ENCODE assay signal across 15 mouse cellular contexts in the genomic region with DNA sequence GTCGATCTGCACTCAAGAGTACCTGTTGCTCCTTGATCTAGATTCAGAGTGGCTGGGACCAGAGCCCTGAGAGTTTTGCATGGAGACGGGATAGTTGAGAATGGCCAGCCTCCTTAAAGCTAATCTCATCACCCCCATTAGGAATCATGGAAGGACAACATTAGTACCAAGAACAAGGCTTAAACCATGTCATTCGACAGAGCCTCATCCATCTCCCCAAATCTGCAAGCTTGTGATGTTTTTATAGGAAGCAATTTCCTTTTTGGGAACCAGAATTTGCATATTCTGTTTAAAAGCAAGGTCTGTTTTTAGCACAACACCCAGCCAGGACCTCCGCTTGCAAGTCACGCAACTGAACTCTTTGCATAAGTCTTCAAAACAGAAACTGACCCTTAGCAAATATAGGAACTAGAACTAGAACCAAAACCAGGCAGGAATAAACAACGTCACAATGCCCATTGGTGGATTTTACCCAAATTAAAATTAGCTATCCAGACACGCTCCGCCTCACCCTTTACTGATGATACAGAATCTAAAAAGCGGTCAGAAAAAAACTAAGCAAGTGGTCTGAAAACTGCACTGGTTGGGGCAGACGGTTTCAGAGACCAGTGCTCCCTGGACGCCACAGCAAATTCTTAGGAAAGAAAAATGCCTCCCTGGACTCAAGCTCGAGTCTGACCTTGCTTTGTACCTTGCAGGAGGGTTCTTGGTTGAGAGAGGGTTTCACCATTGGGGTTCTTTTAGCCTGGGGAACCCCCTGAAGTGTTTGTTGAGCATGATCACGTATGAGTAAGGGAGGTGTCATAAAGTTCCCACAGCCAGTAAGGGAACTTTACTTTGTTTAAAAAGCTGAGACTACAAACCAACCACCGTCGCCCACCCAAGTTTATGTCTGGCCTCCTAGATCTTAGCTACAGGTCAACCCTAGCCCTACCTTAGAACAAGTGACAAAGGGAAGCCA. TPM values are rescaled to one million over a fixed set of nuclear protein-coding genes. Genes with fewer than 3 reads are reported as not detected.
DNase-seq lines count a peak whose midpoint lies in the region; ATAC-seq and TF ChIP-seq lines count a peak whose summit lies in the region.
"Had no signal": no experiment of that assay in that cellular context is flagged by ENCODE, and none has a peak within 500 bp of the region (broad histone marks: within the 10 kb centered on the region; RNA-seq: fewer than 3 reads in every experiment).

No protein-coding gene starts in this region.

- DNase-seq in lung, postnatal 25 days (ENCODE audit: low spot score) = peak; percentile 33
- DNase-seq in lung, adult 18-20 months = no peak
- peak; percentile 63 to 74 for DNase-seq in spleen, postnatal 36 days (ENCODE audit: low spot score in 2 of 2)
- no peak for DNase-seq in left cerebral cortex, adult 9 months (ENCODE audit: low spot score in 2 of 2)
- DNase-seq in heart, postnatal 25 days (ENCODE audit: low spot score) = no peak
- DNase-seq: cerebellum, postnatal 10 days; heart, postnatal 14 days; right cerebral cortex, postnatal 14 days had no signal

- WGBS in macrophage (ENCODE audit: missing documents) = 48% methylated on average over 15 of the region's 15 CpGs

- H3K4me1 ChIP-seq in bone marrow macrophage, adult 2 months (ENCODE audit: control insufficient read depth, insufficient read depth, low read length) = peaks cover 37% of the 10 kb centered on the region
- H3K4me1 ChIP-seq: embryonic facial prominence, embryonic 12.5 days; forebrain, embryonic 10.5 days; kidney, embryonic 15.5 days had no signal

- TF ChIP-seq POLR2A in bone marrow macrophage, adult 2 months (IDR thresholded peaks at IDR 0.05; ENCODE audit: borderline replicate concordance, low read depth, low read length) = no peak

- intact Hi-C loops in heart, postnatal 25 days (cut with DNase I) = no loop called here

- no peak for ATAC-seq in frontal cortex, adult (ENCODE audit: low TSS enrichment)

- H3K79me2 ChIP-seq in macrophage (ENCODE audit: inconsistent target) = peaks cover 80% of the 10 kb centered on the region

- no peak overlapping the region for H3K4me3 ChIP-seq in bone marrow macrophage, adult 2 months (ENCODE audit: insufficient read depth, low read length)
- no peak overlapping the region for H3K4me3 ChIP-seq in macrophage (ENCODE audit: inconsistent target)
- H3K4me3 ChIP-seq: embryonic facial prominence, embryonic 12.5 days; forebrain, embryonic 10.5 days; heart, adult 2 months; kidney, embryonic 15.5 days had no signal

- TF ChIP-seq CTCF in bone marrow macrophage, adult 2 months (IDR thresholded peaks at IDR 0.05; ENCODE audit: low read depth, low read length) = no peak

- peaks cover 13% of the 10 kb centered on the region; the same call in 1 of the 2 replicates for H3K36me3 ChIP-seq in macrophage (ENCODE audit: inconsistent target)
- H3K36me3 ChIP-seq: embryonic facial prominence, embryonic 12.5 days; forebrain, embryonic 10.5 days; kidney, embryonic 15.5 days had no signal

- H3K27ac ChIP-seq in bone marrow macrophage, adult 2 months (ENCODE audit: insufficient read depth, low read depth, low read length) = peak overlapping the region; percentile 88
- H3K27ac ChIP-seq in macrophage = peak overlapping the region; percentile 72
- H3K27ac ChIP-seq: embryonic facial prominence, embryonic 12.5 days; forebrain, embryonic 10.5 days; heart, adult 2 months; kidney, embryonic 15.5 days had no signal

RNA-seq across cellular contexts. Expression of a gene that starts 33.0 kb away (rescaled TPM):
- 69.7 and 76.5 TPM in 2 replicates for polyA plus RNA-seq in bone marrow macrophage, adult 2 months (2012; ENCODE audit: insufficient read depth, insufficient read length, missing spikeins)
- 100 to 1,000 TPM; 102 to 341 (median 172) TPM for total RNA-seq in macrophage (2018; cell fraction: chromatin; rRNA removed)
- total RNA-seq in macrophage (2018; cell fraction: cytosol; rRNA removed) = 100 to 1,000 TPM in 2 of 26 experiments, 10 to 100 TPM in 24; 60.3 to 108 (median 79.2) TPM
- 100 to 1,000 TPM in 23 of 26 experiments, 10 to 100 TPM in 3; 85.1 to 476 (median 159) TPM for total RNA-seq in macrophage (2018; cell fraction: nucleus; rRNA removed)
- 50.8 to 80.6 TPM (median 73.2 TPM) in 3 replicates for polyA plus RNA-seq in macrophage (2018)
- total RNA-seq in heart, postnatal 25 days (2021) = 10 to 100 TPM; 50.3 to 51.5 TPM

Comparison
In these comparisons a context has a peak if more than half of its experiments do, and no peak if none do; other contexts are left out.
1. DNase-seq: peak in lung, postnatal 25 days (single experiment) and spleen, postnatal 36 days (2 of 2); none in lung, adult 18-20 months (0 of 2), left cerebral cortex, adult 9 months (0 of 2) and heart, postnatal 25 days (single experiment).